Mouse (Mus musculus): ENCODE measurements around the gene Gjd3. TPM values are rescaled to one million over a fixed set of nuclear protein-coding genes. Genes with fewer than 3 reads are reported as not detected.

The Gjd3 gene
- polyA plus RNA-seq, 1 experiment from 2014 or later = not detected

DNA sequence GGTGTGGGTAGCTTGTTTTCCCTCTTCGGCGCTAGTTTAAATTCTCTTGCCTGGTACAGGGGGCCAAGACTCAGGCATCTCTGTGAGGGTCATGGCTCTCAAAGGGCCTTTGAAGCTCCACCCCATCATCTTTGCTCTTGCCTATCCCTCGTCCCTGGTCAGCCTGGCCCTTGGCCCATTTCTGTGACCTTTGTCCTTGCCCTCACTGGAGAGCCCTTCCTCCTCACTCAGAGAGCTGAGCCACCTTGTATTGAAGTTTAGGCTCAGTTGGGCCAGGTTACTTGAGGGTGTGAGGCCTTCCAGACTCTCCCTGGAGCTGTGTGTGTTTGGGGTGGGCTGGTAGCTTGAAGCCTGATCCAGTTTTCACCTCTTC is 37.2 kb downstream of the Gjd3 start:
- Histone ChIP-seq H3K9ac (peak overlapping the region; percentile 13; the same call in 1 of the 2 replicates), H3K4me1 (ENCODE audit: insufficient read depth) (peaks cover 59% of the 10 kb centered on the region), H3K4me2 (peak overlapping the region; percentile 23; the same call in 1 of the 2 replicates), H3K9me3 (ENCODE audit: low read depth, low read length) (no peaks in the 10 kb centered on the region), H3K36me3 (ENCODE audit: insufficient read depth) (peaks cover 10% of the 10 kb centered on the region; the same call in 1 of the 2 replicates), H3K27me3 (ENCODE audit: insufficient read depth, low read length) (no peaks in the 10 kb centered on the region), H3K4me3 (ENCODE audit: low read depth, low read length) (no peak overlapping the region), H3K27ac (ENCODE audit: low read depth) (peak overlapping the region; percentile 99)
- TF ChIP-seq CTCF (IDR thresholded peaks at IDR 0.05; ENCODE audit: low read depth) = no peak
- WGBS = 49% methylated on average over 3 of the region's 3 CpGs
- no peak for ATAC-seq (ENCODE audit: insufficient read depth)
- DNase-seq = no peak

DNA sequence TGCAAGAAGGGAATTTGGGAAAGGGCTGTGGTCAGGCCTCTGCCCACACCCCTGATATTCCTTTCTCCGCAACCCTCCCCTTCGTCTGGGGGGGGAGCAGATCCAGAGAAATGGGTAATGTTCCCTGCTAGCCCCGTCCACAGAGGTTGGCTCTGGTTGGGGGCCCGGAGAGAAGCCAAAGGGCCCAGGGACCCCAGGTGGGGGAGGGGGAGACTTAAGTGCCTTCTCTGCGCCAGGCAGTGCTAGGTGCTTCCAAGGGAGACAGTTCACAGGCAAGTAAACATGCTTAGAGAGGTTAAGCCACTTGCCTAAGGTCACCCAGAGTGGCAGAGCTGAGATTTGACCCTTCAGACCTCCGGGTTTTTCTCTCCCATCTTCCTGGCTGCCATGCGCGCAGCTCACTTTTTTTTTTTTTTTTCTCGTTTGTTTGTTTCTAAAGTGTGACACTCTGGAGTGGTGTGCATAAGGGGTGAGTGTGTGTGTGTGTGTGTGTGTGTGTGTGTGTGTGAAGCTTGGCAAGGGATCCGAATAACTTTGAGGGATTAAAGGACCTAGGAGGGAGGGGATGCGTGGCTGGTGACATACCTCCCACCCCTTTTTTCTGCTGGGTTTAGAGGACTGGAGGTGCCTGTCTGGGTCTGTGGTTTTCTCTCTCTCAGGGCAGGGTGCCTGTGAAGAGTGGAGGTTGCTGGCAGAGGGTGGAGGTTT is 37.8 kb downstream of the Gjd3 start:
- Histone ChIP-seq H3K27me3 (ENCODE audit: insufficient read depth, low read length) (no peaks in the 10 kb centered on the region), H3K4me2 (peak overlapping the region; percentile 94), H3K9me3 (ENCODE audit: low read depth, low read length) (no peaks in the 10 kb centered on the region), H3K36me3 (ENCODE audit: insufficient read depth) (peaks cover 4% of the 10 kb centered on the region; the same call in 1 of the 2 replicates), H3K4me1 (ENCODE audit: insufficient read depth) (peaks cover 63% of the 10 kb centered on the region), H3K4me3 (ENCODE audit: low read depth, low read length) (no peak overlapping the region), H3K9ac (peak overlapping the region; percentile 41; the same call in 1 of the 2 replicates), H3K27ac (ENCODE audit: low read depth) (peak overlapping the region; percentile 99)
- 20% methylated on average over 11 of the region's 11 CpGs for WGBS
- ATAC-seq (ENCODE audit: insufficient read depth) = no peak
- DNase-seq = peak; percentile 16
- TF ChIP-seq CTCF (IDR thresholded peaks at IDR 0.05; ENCODE audit: low read depth) = no peak

DNA sequence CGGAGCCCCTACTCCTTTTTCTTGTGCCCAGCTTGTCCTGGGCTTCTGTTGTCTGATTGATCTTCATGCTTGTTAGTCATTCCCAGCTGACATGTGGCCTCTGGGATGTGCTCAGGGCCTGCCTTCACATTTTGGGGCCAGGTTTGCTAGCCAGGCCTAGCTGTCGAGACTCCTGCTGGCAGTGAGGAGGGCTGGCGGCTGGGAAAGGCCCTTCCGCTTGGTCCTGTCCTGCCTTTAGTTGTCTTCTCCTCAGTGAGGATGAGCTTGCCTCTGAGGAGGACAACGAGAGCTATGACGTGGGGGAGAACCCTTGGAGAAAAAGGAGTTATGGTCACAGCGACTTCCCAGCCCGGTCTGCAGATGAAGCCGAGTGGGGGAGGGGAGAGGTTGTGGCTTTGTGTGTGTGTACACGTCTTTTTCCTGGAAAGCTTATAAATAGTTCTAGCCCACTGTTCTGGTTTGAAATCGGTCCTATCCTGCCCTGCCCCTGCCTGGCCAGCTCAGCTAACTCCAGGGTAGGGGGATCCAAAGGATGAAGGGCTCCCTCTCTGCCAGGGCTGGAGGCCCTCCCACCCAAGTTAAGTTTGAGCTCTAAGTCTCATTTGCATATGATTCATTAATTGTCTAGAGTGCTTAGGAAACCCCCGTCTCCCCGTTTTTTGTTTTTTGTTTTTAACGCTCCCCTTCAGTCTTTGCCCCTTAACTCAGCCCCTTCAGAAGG is 38.9 kb downstream of the Gjd3 start:
- DNase-seq (peak; percentile 68), ATAC-seq (ENCODE audit: insufficient read depth) (no peak)
- TF ChIP-seq CTCF (IDR thresholded peaks at IDR 0.05; ENCODE audit: low read depth) = no peak
- H3K36me3 ChIP-seq (ENCODE audit: insufficient read depth) = no peaks in the 10 kb centered on the region; the same call in 1 of the 2 replicates
- peak overlapping the region; percentile 94 for H3K4me2 ChIP-seq
- H3K9ac ChIP-seq = peak overlapping the region; percentile 1; the same call in 1 of the 2 replicates
- H3K27ac ChIP-seq (ENCODE audit: low read depth) = peak overlapping the region; percentile 99
- H3K9me3 ChIP-seq (ENCODE audit: low read depth, low read length) = no peaks in the 10 kb centered on the region
- H3K27me3 ChIP-seq (ENCODE audit: insufficient read depth, low read length) = no peaks in the 10 kb centered on the region
- H3K4me1 ChIP-seq (ENCODE audit: insufficient read depth) = peaks cover 71% of the 10 kb centered on the region
- 32% methylated on average over 14 of the region's 14 CpGs for WGBS
- no peak overlapping the region for H3K4me3 ChIP-seq (ENCODE audit: low read depth, low read length)

DNA sequence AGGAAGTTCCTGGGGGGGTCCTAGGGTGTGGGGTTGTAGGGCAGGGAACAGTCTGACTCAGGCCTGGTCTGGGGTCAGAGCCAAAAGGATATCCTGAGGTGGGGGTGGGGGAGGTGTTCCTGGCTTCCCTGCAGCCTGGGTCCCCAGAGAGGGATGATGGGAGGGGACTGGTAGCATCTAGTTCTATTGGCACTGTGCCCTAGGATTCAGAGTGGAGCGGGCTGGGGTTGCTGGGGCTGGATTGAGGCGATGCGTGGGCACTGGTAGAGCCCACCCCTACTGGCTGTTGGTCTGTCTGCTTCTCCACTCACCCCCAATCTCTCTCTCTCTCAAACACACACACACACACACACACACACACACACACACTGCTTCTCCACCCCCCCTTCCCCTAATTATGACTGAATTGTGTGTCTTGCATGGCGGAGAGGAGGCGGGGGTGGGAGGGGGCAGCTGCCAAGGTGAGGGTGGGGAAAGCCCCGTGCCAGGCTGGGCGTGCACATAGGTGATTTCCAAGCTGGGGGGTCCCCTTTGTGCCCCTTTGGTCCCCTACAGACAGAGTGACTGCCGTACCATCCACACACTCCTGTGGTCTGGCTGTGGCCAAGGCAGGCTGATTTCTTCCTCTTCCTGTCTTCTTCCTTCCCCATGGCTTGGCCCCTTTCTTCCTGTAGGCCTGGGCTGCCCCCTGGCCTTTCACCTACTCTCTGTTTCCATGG is 39.7 kb downstream of the Gjd3 start:
- 38% methylated on average over 8 of the region's 8 CpGs for WGBS
- Histone ChIP-seq H3K4me1 (ENCODE audit: insufficient read depth) (peaks cover 77% of the 10 kb centered on the region), H3K27ac (ENCODE audit: low read depth) (peak overlapping the region; percentile 99), H3K4me2 (peak overlapping the region; percentile 94), H3K9me3 (ENCODE audit: low read depth, low read length) (no peaks in the 10 kb centered on the region), H3K27me3 (ENCODE audit: insufficient read depth, low read length) (no peaks in the 10 kb centered on the region), H3K4me3 (ENCODE audit: low read depth, low read length) (no peak overlapping the region; the same call in 1 of the 2 replicates), H3K36me3 (ENCODE audit: insufficient read depth) (no peaks in the 10 kb centered on the region; the same call in 1 of the 2 replicates), H3K9ac (peak overlapping the region; percentile 20; the same call in 1 of the 2 replicates)
- ATAC-seq (ENCODE audit: insufficient read depth) (peak; percentile 39), DNase-seq (peak; percentile 90)
- no peak for TF ChIP-seq CTCF (IDR thresholded peaks at IDR 0.05; ENCODE audit: low read depth)

DNA sequence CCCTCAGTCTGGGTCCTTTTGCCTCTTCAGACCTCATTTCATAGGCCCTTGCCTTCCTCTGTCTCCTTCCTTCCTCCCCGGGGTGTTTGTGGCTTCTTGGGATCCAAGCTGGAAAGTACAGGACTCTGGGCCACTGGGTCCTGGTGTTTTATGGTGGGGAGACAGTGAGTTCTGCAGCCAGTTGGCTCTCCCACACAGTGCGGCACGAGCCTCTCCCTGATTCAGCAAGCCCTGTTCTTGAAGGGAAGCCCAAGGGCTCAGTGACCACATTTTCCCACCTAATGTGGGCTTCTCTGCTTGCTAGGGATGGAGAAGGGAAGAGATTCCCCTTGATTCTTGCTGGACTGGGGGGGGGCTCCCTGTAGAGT is 40.3 kb downstream of the Gjd3 start:
- peak overlapping the region; percentile 99 for H3K27ac ChIP-seq (ENCODE audit: low read depth)
- DNase-seq = no peak
- ATAC-seq (ENCODE audit: insufficient read depth) = peak; percentile 3; the same call in 1 of the 2 replicates
- no peak for TF ChIP-seq CTCF (IDR thresholded peaks at IDR 0.05; ENCODE audit: low read depth)
- no peaks in the 10 kb centered on the region for H3K9me3 ChIP-seq (ENCODE audit: low read depth, low read length)
- H3K4me3 ChIP-seq (ENCODE audit: low read depth, low read length) = peak overlapping the region; percentile 76
- WGBS = 30% methylated on average over 3 of the region's 3 CpGs
- no peaks in the 10 kb centered on the region for H3K27me3 ChIP-seq (ENCODE audit: insufficient read depth, low read length)
- peak overlapping the region; percentile 94 for H3K4me2 ChIP-seq
- H3K4me1 ChIP-seq (ENCODE audit: insufficient read depth) = peaks cover 77% of the 10 kb centered on the region
- H3K9ac ChIP-seq = peak overlapping the region; percentile 20; the same call in 1 of the 2 replicates
- no peaks in the 10 kb centered on the region; the same call in 1 of the 2 replicates for H3K36me3 ChIP-seq (ENCODE audit: insufficient read depth)

DNA sequence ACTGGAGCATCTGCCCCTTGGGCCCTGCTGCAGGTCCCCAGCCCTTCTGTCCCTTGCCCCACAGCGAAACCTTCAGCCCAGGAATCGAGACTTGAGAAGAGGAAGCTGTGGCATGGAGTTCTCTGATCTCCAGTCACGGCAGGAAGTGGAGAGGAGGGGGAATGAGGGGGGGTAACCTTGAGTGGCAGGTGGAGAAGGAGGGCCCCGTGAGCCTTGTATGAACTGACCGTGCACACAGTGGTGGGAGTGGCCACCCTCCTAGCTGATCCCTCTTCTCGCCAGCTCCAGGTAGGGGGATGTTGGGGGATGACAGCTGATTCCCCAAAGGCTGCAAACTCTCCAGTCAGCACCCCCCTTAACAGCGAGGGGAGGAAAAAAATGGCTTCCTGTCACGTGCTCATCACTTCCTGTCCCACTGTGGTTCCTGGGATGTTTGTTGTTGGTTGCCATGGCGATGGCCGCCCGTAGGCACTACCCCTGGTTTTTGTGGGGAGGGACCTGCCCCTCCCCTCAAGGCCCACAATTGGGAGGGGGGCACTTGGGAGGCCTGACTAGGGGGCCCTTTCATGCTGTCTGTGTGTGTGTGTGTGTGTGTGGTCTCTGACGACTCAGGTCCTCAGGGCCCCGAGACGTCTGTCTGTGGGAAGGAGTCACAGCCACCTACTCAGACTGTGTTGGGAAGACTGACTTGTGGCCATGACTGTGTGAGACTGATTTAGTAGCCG is 40.8 kb downstream of the Gjd3 start:
- no peaks in the 10 kb centered on the region for H3K9me3 ChIP-seq (ENCODE audit: low read depth, low read length)
- H3K27ac ChIP-seq (ENCODE audit: low read depth) = peak overlapping the region; percentile 99
- TF ChIP-seq CTCF (IDR thresholded peaks at IDR 0.05; ENCODE audit: low read depth) = no peak
- H3K9ac ChIP-seq = peak overlapping the region; percentile 51
- H3K4me1 ChIP-seq (ENCODE audit: insufficient read depth) = peaks cover 77% of the 10 kb centered on the region
- H3K36me3 ChIP-seq (ENCODE audit: insufficient read depth) = no peaks in the 10 kb centered on the region; the same call in 1 of the 2 replicates
- WGBS = 3% methylated on average over 15 of the region's 15 CpGs
- H3K4me2 ChIP-seq = peak overlapping the region; percentile 94
- H3K27me3 ChIP-seq (ENCODE audit: insufficient read depth, low read length) = no peaks in the 10 kb centered on the region
- ATAC-seq (ENCODE audit: insufficient read depth) (peak; percentile 13), DNase-seq (peak; percentile 90)
- H3K4me3 ChIP-seq (ENCODE audit: low read depth, low read length) = peak overlapping the region; percentile 76

Data from lung, embryonic 14.5 days (tissue).